Mouse (Mus musculus) cortical plate, adult 2 months (tissue): ENCODE measurements around the gene Ints14. TPM values are rescaled to one million over a fixed set of nuclear protein-coding genes. Genes with fewer than 3 reads are reported as not detected.

Experiments used
- H3K27ac ChIP-seq: fragments of 200-500 bp; 2 replicates; pipeline ENCODE4 v1.5.1; 2012; ENCODE audit warnings: low read length, control low read depth, inconsistent platforms; ENCODE audit not compliant: insufficient read depth
- H3K4me1 ChIP-seq: fragments of 200-500 bp; 2 replicates; pipeline ENCODE4 v1.6.1; 2011; ENCODE audit warnings: low read length; ENCODE audit not compliant: control insufficient read depth, insufficient read depth
- H3K4me3 ChIP-seq: fragments of 200-500 bp; 2 replicates; pipeline ENCODE4 v1.5.1; 2011; ENCODE audit warnings: mild to moderate bottlenecking, low read length, control low read depth; ENCODE audit not compliant: insufficient read depth
- CTCF ChIP-seq: fragments of 200-500 bp; IDR thresholded peaks from 2 replicates; pipeline ENCODE4 v1.5.1; 2011; ENCODE audit warnings: mild to moderate bottlenecking, control low read depth, low read length; ENCODE audit not compliant: insufficient read depth; ENCODE audit errors: extremely low read depth
- POLR2A ChIP-seq: fragments of 200-500 bp; IDR thresholded peaks from 2 replicates; pipeline ENCODE4 v1.6.1; 2011; ENCODE audit warnings: mild to moderate bottlenecking, low read length, control low read depth; ENCODE audit not compliant: insufficient read depth; ENCODE audit errors: extremely low read depth
- polyA plus RNA-seq: library from polyadenylated mRNA; depleted of rRNA; stranded (reverse); fragments of >200 nt; gene quantifications from 2 replicates; pipeline ENCODE4 v1.2.3, GENCODE M21; 2012

Ints14 gene
- polyA plus RNA-seq, 1 experiment: 18.6 TPM

GRCm38 (mm10) chr9:65016978-65017827 is 56.5 kb downstream of the Ints14 start:
- no peak for TF ChIP-seq CTCF
- no peak for TF ChIP-seq POLR2A
- Histone ChIP-seq H3K4me3 (no peak overlapping the region), H3K27ac (peak overlapping the region; percentile 82; the same call in 1 of the 2 replicates), H3K4me1 (peaks cover 24% of the 10 kb centered on the region)

- Histone ChIP-seq H3K4me1 (peaks cover 24% of the 10 kb centered on the region), H3K27ac (0 out of 2 replicates have a peak overlapping the region, but pooled peaks have one; percentile 60)
Observed at GRCm38 (mm10) chr9:65017896-65018295, 57.2 kb downstream of the Ints14 start.

GRCm38 (mm10) chr9:65018588-65019121 is 58.0 kb downstream of the Ints14 start:
- TF ChIP-seq CTCF (no peak), POLR2A (no peak)
- Histone ChIP-seq H3K4me3 (no peak overlapping the region), H3K4me1 (peaks cover 24% of the 10 kb centered on the region)

More at GRCm38 (mm10) chr9:65017896-65018295, 57.2 kb downstream of the Ints14 start:
- H3K4me3 ChIP-seq: no peak overlapping the region
- TF ChIP-seq CTCF (no peak), POLR2A (no peak)

GRCm38 (mm10) chr9:65019146-65019545 is 58.4 kb downstream of the Ints14 start:
- H3K4me3 ChIP-seq: no peak overlapping the region; the same call in 1 of the 2 replicates
- TF ChIP-seq POLR2A (no peak), CTCF (no peak)
- H3K4me1 ChIP-seq: peaks cover 24% of the 10 kb centered on the region
- no peak overlapping the region for H3K27ac ChIP-seq

More at GRCm38 (mm10) chr9:65018588-65019121, 58.0 kb downstream of the Ints14 start:
- no peak overlapping the region for H3K27ac ChIP-seq

- H3K4me3 ChIP-seq: peak overlapping the region; percentile 95; the same call in 1 of the 2 replicates
- TF ChIP-seq POLR2A (no peak), CTCF (no peak)
- peaks cover 22% of the 10 kb centered on the region for H3K4me1 ChIP-seq
- H3K27ac ChIP-seq: no peak overlapping the region
Observed at GRCm38 (mm10) chr9:65020128-65020527, 59.4 kb downstream of the Ints14 start.

- TF ChIP-seq CTCF (no peak), POLR2A (peak; percentile 97)
- H3K4me3 ChIP-seq: peak within 1 kb of the TSS; percentile 95
- H3K4me1 ChIP-seq: peaks cover 15% of the 10 kb centered on the region
Observed at GRCm38 (mm10) chr9:65020991-65021886, 60.5 kb downstream of the Ints14 start, which contains the start of gene Hacd3. Gene Hacd3, minus strand, starts transcription at chr9:65021693.

GRCm38 (mm10) chr9:65021887-65022579 is 61.3 kb downstream of the Ints14 start:
- TF ChIP-seq POLR2A: no peak
- no peak for TF ChIP-seq CTCF
- peak overlapping the region; percentile 84 for H3K27ac ChIP-seq
- peak overlapping the region; percentile 95 for H3K4me3 ChIP-seq
- peaks cover 11% of the 10 kb centered on the region; the same call in 1 of the 2 replicates for H3K4me1 ChIP-seq

More at GRCm38 (mm10) chr9:65020991-65021886, 60.5 kb downstream of the Ints14 start, which contains the start of gene Hacd3:
- H3K27ac ChIP-seq: peak within 1 kb of the TSS; percentile 85

- no peak overlapping the region for H3K27ac ChIP-seq
- peaks cover 8% of the 10 kb centered on the region; the same call in 1 of the 2 replicates for H3K4me1 ChIP-seq
- no peak overlapping the region for H3K4me3 ChIP-seq
- no peak for TF ChIP-seq POLR2A
- TF ChIP-seq CTCF: no peak
Observed at GRCm38 (mm10) chr9:65022580-65023135, 62.0 kb downstream of the Ints14 start.
